ENCODE assay signal across 24 mouse cellular contexts in genomic region chr9:47994671-47995070, GRCm38 (mm10).
"Had no signal": no experiment of that assay in that cellular context is flagged by ENCODE, and none has a peak within 500 bp of the region (broad histone marks: within the 10 kb centered on the region; RNA-seq: fewer than 3 reads in every experiment).

No protein-coding gene starts in this region.

- H3K27me3 ChIP-seq: heart, embryonic 13.5 days; heart, embryonic 15.5 days; hindbrain, embryonic 13.5 days; hindbrain, embryonic 15.5 days; kidney, embryonic 15.5 days; limb, embryonic 13.5 days; limb, embryonic 15.5 days had no signal

- H3K9me3 ChIP-seq: heart, embryonic 13.5 days; heart, embryonic 15.5 days; hindbrain, embryonic 13.5 days; hindbrain, embryonic 15.5 days; kidney, embryonic 15.5 days; limb, embryonic 13.5 days; limb, embryonic 15.5 days had no signal

- DNase-seq: forebrain, postnatal 0 days; gastrocnemius, postnatal 14 days; gastrocnemius, postnatal 36 days; heart, adult 18-20 months; heart, postnatal 14 days; heart, postnatal 36 days; kidney, adult 11 months; kidney, adult 2 months; kidney, adult 9 months; kidney, postnatal 14 days; kidney, postnatal 36 days; layer of hippocampus, adult 9-11 months; layer of hippocampus, postnatal 36 days; left cerebral cortex, postnatal 4 days had no signal

- H3K4me3 ChIP-seq: heart, embryonic 13.5 days; heart, embryonic 15.5 days; hindbrain, embryonic 13.5 days; hindbrain, embryonic 15.5 days; kidney, embryonic 15.5 days; left cerebral cortex, adult 2 months; limb, embryonic 13.5 days; limb, embryonic 15.5 days had no signal

- H3K4me1 ChIP-seq: heart, embryonic 13.5 days; heart, embryonic 15.5 days; hindbrain, embryonic 13.5 days; hindbrain, embryonic 15.5 days; kidney, embryonic 15.5 days; limb, embryonic 13.5 days; limb, embryonic 15.5 days had no signal

- H3K27ac ChIP-seq: heart, embryonic 13.5 days; heart, embryonic 15.5 days; hindbrain, embryonic 13.5 days; hindbrain, embryonic 15.5 days; hindbrain, postnatal 0 days; kidney, embryonic 15.5 days; kidney, postnatal 0 days; left cerebral cortex, adult 2 months; limb, embryonic 13.5 days; limb, embryonic 15.5 days had no signal

- H3K36me3 ChIP-seq: heart, embryonic 13.5 days; heart, embryonic 15.5 days; hindbrain, embryonic 13.5 days; hindbrain, embryonic 15.5 days; kidney, embryonic 15.5 days; limb, embryonic 13.5 days; limb, embryonic 15.5 days had no signal
